Mouse (Mus musculus) hindbrain, embryonic 10.5 days (tissue): ENCODE measurements around the gene Cryzl1. TPM values are rescaled to one million over a fixed set of nuclear protein-coding genes. Genes with fewer than 3 reads are reported as not detected.

ENCODE experiments used
- DNase-seq: peaks from one replicate; pipeline ENCODE4 v3.0.0-alpha.2; 2017; ENCODE audit warnings: low spot score
- H3K27ac ChIP-seq: fragments of 300-500 bp; sonication (generic); 2 replicates; pipeline ENCODE4 v1.5.1; 2016; ENCODE audit warnings: mild to moderate bottlenecking, moderate library complexity
- H3K27me3 ChIP-seq: fragments of 300-500 bp; sonication (generic); 2 replicates; pipeline ENCODE4 v1.6.1; 2016; ENCODE audit warnings: mild to moderate bottlenecking; ENCODE audit not compliant: poor library complexity, insufficient read depth, severe bottlenecking
- H3K36me3 ChIP-seq: fragments of 300-500 bp; sonication (generic); 2 replicates; pipeline ENCODE4 v1.6.1; 2016; ENCODE audit warnings: mild to moderate bottlenecking, moderate library complexity
- H3K4me1 ChIP-seq: fragments of 300-500 bp; sonication (generic); replicated peaks from 2 replicates; pipeline ENCODE4 v1.6.1; 2016; ENCODE audit warnings: mild to moderate bottlenecking
- H3K4me3 ChIP-seq: fragments of 300-500 bp; sonication (generic); 2 replicates; pipeline ENCODE4 v1.5.1; 2016; ENCODE audit warnings: mild to moderate bottlenecking, moderate library complexity
- H3K9me3 ChIP-seq: fragments of 300-500 bp; sonication (generic); 2 replicates; pipeline ENCODE4 v1.6.1; 2016; ENCODE audit warnings: mild to moderate bottlenecking, moderate library complexity
- WGBS: fragments of 180-500 bp; shearing (Covaris S2); methylation state at CpG from one replicate; pipeline ENCODE4 v1.1.7; 2016; 5-methylcytosine and 5-hydroxymethylcytosine counted together
- polyA plus RNA-seq: library from polyadenylated mRNA; unstranded; fragments of >200 nt; fragmentation: Nextera tagmentation; extraction: Ambion mirVana; gene quantifications from 2 replicates; pipeline ENCODE4 v1.2.1, GENCODE M21; 2016

The Cryzl1 gene
- polyA plus RNA-seq, 1 experiment from 2014 or later: 71.6 TPM

DNA sequence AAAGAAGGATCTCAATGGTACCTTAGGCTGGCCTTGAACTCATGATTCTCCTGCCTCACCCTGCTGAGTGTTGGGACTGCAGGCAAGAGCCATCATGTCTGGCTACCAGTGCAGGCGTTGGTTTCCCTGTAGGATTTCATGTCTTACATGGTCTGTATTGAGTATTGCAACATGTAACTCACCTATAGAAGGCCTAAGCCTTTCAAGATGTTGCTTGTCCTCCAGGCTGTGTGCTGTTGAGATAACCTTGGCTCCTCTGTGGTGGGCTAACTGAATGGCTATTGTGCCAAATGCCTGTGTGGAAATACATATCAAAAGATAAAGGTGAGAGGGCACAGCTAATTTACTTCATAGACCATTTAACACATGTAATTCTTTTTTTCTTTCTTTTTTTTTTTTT, 29.8 kb downstream of the Cryzl1 start:
- no peaks in the 10 kb centered on the region for H3K27me3 ChIP-seq
- H3K4me3 ChIP-seq: no peak overlapping the region
- no peaks in the 10 kb centered on the region for H3K9me3 ChIP-seq
- no peaks in the 10 kb centered on the region for H3K4me1 ChIP-seq
- DNase-seq: no peak
- no peak overlapping the region for H3K27ac ChIP-seq
- 98% methylated on average over 1 of the region's 1 CpGs for WGBS
- peaks cover 78% of the 10 kb centered on the region for H3K36me3 ChIP-seq

DNA sequence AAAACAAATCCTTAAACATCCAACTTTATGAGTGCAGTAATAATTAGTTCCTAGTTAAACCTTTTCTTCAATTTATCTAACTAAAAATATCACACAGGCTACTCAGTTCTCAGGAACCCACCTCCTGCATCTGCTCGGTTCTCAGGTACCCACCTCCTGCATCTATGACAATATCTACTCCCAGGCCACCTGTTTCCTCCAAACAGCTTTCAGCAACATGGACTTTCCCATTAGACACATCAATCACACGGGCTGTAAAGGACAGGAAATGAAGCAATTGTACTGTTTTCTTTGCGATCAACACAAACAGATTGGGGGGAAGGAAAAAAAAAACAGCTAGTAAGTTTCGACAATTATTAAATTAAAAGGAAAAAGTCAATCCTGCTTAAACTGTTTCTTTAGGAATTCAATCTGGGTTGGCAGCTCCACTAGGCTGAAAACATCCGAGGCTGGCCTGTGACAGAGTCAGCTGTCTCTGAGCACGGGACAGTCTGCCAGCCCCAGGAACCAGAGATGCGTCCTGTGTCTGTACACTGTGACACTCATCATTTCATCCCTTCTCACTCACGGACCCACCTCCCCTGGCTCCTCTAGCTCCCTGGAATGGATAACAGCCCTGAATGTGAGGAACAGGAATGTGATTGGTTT, 33.5 kb downstream of the Cryzl1 start:
- H3K36me3 ChIP-seq: peaks cover 48% of the 10 kb centered on the region
- 79% methylated on average over 8 of the region's 8 CpGs for WGBS

DNA sequence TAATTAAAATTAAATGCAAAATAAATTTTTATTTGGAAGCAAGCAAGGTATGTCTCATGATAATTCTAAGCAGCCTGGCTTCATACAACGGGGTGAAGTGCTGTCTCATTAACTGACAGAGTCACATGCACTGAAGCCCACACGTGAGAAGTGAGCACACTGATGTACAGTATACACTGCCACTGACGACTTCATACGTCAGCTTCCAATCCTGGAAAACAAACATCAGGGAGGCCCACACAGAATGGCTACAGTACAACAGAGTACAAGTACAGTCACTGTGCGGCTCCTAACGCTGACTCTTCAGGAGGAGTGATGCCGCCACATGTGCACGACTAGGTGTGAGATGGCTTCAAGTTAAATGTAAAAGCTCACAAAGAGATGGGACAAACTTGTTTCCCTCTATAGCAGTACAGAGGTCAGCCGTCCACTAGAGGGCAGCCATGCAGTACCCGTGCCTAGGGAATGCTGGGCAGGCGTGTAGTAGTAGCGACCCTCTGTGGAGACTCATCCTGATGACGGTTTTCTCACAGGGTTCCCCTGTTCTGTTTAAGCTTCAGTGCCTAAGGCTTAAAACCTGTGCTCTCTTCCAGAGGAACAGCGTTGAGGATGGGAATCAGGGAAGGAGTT, 34.2 kb downstream of the Cryzl1 start:
- peaks cover 8% of the 10 kb centered on the region for H3K4me1 ChIP-seq
- WGBS: 35% methylated on average over 14 of the region's 14 CpGs
- peak; percentile 83 for DNase-seq
- H3K27ac ChIP-seq: no peak overlapping the region
- no peaks in the 10 kb centered on the region for H3K27me3 ChIP-seq
- H3K9me3 ChIP-seq: no peaks in the 10 kb centered on the region
- peaks cover 43% of the 10 kb centered on the region for H3K36me3 ChIP-seq
- no peak overlapping the region for H3K4me3 ChIP-seq

More for the DNA sequence above, 33.5 kb downstream of the Cryzl1 start:
- H3K4me1 ChIP-seq: peaks cover 1% of the 10 kb centered on the region; the same call in 1 of the 2 replicates
- no peak overlapping the region for H3K27ac ChIP-seq
- no peaks in the 10 kb centered on the region for H3K27me3 ChIP-seq
- H3K4me3 ChIP-seq: no peak overlapping the region
- no peaks in the 10 kb centered on the region for H3K9me3 ChIP-seq
- no peak for DNase-seq

DNA sequence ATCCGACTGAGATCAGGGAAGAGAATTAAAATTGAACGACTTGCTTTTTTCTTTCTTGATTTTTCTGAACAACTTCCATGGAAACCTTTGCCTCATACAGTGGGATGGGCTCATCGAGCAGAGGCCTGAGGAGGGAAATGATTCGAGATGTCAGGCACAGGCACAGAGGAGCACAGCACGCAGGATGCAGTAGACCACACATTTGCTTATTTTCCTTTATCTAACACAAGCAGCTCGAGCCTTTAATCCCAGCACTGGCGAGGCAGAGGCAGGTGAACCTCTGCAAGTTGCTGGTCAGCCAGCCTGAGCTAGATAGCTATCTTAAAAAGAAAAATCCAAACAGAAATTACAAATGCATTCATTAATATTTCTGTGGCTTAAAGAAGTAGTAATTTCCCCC, 39.0 kb downstream of the Cryzl1 start:
- no peak for DNase-seq
- 55% methylated on average over 7 of the region's 7 CpGs for WGBS
- H3K27ac ChIP-seq: no peak overlapping the region

DNA sequence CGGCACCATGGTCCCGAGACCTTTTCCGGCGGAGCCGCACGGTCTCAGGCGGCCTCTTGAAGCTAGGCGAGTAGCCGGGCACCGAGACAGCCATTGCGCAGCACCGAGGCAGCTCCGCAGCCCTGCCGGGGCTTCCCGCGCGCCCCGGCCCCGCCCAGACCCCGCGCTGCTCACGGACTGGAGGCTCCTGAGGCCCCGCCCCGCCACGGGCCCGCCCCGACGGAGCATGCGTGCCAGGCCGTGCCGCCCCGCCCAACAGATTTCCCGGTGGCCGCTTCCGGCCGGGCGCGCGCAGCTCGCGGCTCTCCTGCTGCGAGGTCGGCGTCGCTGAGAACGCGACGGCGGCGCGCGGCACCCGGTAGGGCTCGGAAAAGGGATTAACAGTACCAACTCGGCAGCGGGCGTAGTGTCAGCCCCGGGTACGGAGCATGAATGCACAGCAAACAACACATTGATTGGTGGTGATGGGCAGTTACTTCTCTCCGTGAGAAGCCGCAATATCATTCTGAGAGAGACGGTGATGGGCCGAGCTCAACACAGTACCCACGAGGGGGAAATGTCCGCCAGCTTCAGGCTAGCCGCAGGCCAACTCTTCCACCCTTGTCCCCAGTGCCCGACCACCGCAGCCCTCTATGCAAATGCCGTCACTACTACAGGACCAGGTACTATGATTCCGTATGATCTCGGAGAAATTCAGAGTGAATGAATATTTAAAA, 40.0 kb downstream of the Cryzl1 start, which contains the start of gene Donson:
Donson (minus strand) TSS at position 152 of the 716 bp plus-strand sequence.
- under 1% methylated on average over 71 of the region's 71 CpGs for WGBS
- H3K4me3 ChIP-seq: peak within 1 kb of the TSS; percentile 88
- H3K9me3 ChIP-seq: no peaks in the 10 kb centered on the region

More for the DNA sequence above, 39.0 kb downstream of the Cryzl1 start:
- Histone ChIP-seq H3K4me1 (peaks cover 33% of the 10 kb centered on the region), H3K4me3 (peak overlapping the region; percentile 88), H3K9me3 (no peaks in the 10 kb centered on the region), H3K36me3 (peaks cover 22% of the 10 kb centered on the region), H3K27me3 (no peaks in the 10 kb centered on the region)

DNA sequence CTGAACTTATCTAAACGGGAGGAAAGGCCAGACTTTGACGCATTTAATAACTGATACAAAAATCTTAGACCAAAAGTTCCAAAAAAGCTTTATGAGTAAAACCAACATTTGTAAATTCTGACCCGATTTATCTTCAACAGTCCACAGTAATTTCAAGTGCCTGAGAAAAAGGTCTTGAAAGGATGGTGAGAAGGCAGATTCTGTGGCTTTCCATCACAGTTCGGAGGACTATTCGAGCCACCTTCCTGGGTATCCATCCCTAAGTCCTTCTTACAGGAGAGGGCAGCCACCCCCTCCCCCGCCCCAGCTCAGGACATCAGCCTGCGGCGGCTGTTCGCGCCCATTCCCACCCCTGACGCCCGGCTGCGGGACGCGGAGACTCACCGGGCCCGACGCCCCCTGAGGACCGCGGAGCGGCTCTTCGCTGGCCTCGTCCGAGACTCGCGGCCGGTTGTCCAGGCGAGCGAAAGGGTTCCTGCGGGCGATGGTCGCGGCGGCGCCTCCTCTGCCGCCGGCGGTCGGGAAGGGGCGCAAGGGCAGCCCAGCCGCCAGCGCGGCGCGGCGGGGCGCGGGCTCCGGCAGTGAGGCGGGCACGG, 40.7 kb downstream of the Cryzl1 start:
- Histone ChIP-seq H3K4me1 (peaks cover 33% of the 10 kb centered on the region), H3K27me3 (no peaks in the 10 kb centered on the region), H3K4me3 (peak overlapping the region; percentile 88), H3K9me3 (no peaks in the 10 kb centered on the region), H3K36me3 (peaks cover 36% of the 10 kb centered on the region), H3K27ac (peak overlapping the region; percentile 95)
- 1% methylated on average over 51 of the region's 51 CpGs for WGBS
- no peak for DNase-seq

More for the DNA sequence above, 40.0 kb downstream of the Cryzl1 start, which contains the start of gene Donson:
- Histone ChIP-seq H3K27ac (peak within 1 kb of the TSS; percentile 95), H3K27me3 (no peaks in the 10 kb centered on the region), H3K36me3 (peaks cover 33% of the 10 kb centered on the region), H3K4me1 (peaks cover 33% of the 10 kb centered on the region)
- peak; percentile 94 for DNase-seq

DNA sequence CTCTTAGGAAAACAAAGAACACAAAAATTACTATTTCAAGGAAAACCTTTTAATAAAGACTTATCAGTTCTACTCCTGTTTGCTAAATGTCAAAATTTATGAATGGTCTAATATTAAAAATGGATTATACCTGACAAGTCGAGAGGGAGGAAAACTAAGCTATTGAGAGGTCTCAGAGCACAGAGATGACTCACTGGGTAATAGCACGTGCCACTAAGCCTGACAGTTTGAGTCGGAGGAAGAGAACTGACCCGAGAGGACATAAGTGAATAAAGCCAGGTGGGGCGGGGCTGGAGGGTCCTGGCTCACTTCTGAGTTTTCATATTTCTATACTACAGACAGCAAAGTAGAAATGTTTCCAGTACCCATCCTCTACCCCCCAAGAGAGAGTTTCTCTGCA, 42.4 kb downstream of the Cryzl1 start:
- H3K27ac ChIP-seq: no peak overlapping the region
- 93% methylated on average over 5 of the region's 5 CpGs for WGBS
- H3K9me3 ChIP-seq: no peaks in the 10 kb centered on the region
- no peaks in the 10 kb centered on the region for H3K27me3 ChIP-seq
- no peak for DNase-seq
- H3K4me1 ChIP-seq: peaks cover 33% of the 10 kb centered on the region
- no peak overlapping the region for H3K4me3 ChIP-seq
- peaks cover 49% of the 10 kb centered on the region for H3K36me3 ChIP-seq

DNA sequence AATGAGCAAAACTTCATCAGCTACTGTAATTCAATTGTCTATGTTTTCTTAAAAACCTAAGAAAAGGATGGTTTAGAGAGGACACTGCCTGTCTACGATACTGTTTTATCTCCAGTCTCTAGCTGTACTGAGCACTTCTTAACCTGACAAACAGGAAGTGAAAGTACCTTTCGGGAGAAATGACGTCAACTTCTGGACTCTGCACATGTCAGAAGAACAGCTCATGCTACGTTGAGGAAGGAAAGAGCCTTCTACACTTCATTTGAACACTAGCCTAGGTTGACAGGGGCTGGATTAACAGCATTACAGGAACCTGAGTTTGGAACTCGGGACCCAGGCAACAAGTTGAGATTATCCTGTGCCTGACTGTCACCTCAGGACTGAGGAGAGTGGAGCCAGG, 43.2 kb downstream of the Cryzl1 start:
- DNase-seq: no peak
- H3K27ac ChIP-seq: no peak overlapping the region
- H3K27me3 ChIP-seq: no peaks in the 10 kb centered on the region
- WGBS: 92% methylated on average over 5 of the region's 5 CpGs
- peaks cover 33% of the 10 kb centered on the region for H3K4me1 ChIP-seq
- no peak overlapping the region for H3K4me3 ChIP-seq
- peaks cover 57% of the 10 kb centered on the region for H3K36me3 ChIP-seq
- H3K9me3 ChIP-seq: no peaks in the 10 kb centered on the region

DNA sequence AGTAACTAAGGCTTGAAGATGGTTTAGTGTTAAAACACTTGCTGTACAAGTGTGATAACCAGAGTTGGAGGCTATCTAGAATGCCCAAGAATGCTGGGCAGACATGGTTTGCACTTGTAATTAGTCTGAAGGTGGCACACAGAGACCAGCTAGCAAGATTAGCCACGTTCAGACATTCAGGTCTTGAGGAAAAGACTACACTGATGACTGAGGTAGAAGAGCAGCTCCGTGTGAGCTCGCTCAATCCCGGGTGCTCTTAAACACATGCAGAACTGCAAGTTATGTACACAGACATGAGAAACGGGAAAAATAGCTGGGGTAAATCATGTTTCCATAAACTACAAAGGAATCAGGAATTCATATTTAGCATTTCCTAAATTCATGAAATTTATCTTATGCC, 48.1 kb downstream of the Cryzl1 start:
- WGBS: 85% methylated on average over 5 of the region's 5 CpGs
- H3K36me3 ChIP-seq: peaks cover 98% of the 10 kb centered on the region

DNA sequence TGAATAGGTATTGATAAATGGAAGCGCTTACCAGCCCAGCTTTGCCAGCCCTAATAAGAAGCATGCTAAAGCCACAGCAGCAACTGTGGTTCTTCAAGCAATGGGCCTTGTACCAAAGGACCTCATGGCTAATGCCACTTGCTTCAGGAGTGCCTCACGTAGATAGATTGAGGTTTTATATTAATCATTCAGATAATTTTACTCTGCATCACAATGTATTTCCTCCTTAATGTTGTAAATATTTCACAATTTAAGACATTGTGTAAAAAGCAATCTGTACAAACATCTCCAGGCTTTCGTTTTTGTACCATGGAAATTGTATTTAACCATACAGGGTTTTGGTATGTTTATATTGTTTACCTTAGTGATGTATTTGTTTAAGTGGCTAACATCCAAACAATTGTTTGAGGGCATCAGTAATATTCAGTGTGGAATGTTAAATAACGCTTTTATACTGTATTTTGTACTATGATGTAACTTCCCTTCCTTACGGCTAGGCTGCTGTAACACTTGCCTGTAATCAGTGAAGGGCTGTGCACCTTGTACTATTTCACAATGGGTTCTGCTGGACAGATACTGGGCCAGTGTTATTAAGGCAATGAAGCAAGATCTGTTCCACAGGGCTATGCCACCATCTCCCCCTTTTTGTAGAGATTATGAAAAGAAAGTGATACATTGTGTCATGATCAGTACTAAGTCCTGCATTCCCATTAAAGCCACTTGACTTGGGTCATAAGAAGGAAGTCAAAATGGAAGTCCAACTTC, 50.4 kb downstream of the Cryzl1 start:
- Histone ChIP-seq H3K9me3 (no peaks in the 10 kb centered on the region), H3K36me3 (peaks cover 99% of the 10 kb centered on the region), H3K4me3 (no peak overlapping the region), H3K4me1 (no peaks in the 10 kb centered on the region), H3K27me3 (no peaks in the 10 kb centered on the region), H3K27ac (no peak overlapping the region)
- WGBS: 95% methylated on average over 5 of the region's 5 CpGs
- DNase-seq: no peak

More for the DNA sequence above, 48.1 kb downstream of the Cryzl1 start:
- Histone ChIP-seq H3K4me1 (no peaks in the 10 kb centered on the region), H3K9me3 (no peaks in the 10 kb centered on the region), H3K27me3 (no peaks in the 10 kb centered on the region), H3K27ac (no peak overlapping the region), H3K4me3 (no peak overlapping the region)
- DNase-seq: no peak

DNA sequence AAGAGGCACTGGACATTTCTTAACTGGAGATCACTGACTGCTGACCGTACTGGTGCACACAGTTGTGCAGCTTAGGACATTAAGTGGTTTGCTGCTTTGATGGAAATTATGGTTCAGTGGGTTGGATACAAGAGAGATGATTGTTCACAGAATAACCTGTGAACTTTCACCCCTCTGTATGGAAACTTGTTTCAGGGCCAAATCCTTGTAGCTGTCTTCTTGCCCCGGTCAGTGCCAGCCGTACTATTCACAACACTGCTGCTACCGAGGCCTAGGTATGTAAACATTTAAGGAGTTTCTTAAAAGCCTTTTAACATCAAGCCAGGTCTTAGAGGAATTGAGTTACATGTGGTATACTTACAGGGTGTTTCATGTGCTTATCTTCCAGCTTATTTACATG, 54.3 kb downstream of the Cryzl1 start:
- no peaks in the 10 kb centered on the region for H3K4me1 ChIP-seq
- peaks cover 100% of the 10 kb centered on the region for H3K36me3 ChIP-seq
- no peak overlapping the region for H3K27ac ChIP-seq
- 92% methylated on average over 4 of the region's 4 CpGs for WGBS
- DNase-seq: no peak
- H3K27me3 ChIP-seq: no peaks in the 10 kb centered on the region
- H3K4me3 ChIP-seq: no peak overlapping the region
- H3K9me3 ChIP-seq: no peaks in the 10 kb centered on the region

DNA sequence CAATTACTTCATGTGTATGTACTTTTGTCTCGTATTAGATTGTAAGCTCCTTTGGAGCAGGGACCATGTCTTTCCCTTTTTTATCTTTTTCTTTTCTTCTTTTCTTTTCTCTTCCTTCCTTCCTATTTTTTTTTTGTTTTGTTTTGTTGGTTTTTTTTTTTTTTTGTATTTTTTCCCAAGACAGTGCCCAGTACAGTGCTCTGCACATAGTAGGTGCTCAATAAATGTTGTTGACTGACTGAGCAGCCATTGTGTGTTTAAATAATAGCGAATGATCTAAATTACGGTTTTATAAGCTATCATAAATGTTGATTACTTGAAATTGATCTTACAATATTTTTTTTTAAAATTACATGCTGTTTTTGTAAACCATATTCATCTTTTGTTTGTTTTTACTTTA, 65.0 kb downstream of the Cryzl1 start:
- Histone ChIP-seq H3K27me3 (no peaks in the 10 kb centered on the region), H3K4me3 (no peak overlapping the region), H3K27ac (no peak overlapping the region), H3K9me3 (no peaks in the 10 kb centered on the region), H3K36me3 (peaks cover 100% of the 10 kb centered on the region), H3K4me1 (no peaks in the 10 kb centered on the region)
- WGBS: 95% methylated on average over 3 of the region's 3 CpGs
- no peak for DNase-seq
